Mouse (Mus musculus): ENCODE measurements around the gene Mfsd4b3.
"Not testable (repeated sequence)": the region's sequence is repeated elsewhere in the genome, so short reads cannot be mapped to it uniquely, and the experiment has no call there.

Gene Mfsd4b3

DNA sequence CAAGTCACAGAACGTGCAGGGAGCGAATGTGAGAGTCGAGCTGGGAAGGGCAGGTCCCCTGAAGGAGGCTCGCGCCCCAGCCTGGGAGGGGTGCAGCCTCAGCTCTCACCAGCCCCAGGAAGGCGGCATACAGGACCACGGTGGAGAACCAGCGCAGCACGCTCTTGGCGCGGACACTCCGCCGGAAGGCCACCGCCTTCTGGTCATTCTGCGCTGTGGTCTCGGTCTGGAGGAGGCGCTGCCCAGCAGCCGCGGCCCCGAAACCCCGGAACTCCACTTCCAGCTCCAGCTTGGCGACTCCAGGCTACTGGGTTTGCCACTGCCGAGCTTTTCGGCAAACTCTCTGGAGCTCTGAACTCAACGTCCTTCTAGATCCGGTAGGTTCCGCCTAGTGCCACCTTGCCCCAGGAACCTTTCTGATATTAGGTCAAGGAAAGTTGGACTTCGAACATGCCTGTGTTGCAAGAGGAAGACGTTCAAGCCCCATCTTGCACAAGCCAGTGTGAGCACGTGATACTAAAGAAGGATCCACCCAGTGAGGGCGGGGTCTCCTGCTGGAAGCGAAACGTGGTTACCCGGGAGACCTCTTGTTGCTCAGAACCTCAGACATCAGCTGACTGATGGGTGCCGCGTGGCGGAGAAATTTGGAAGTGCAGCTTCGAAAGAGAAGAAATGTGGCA, at the start of gene Mfsd4b3:
Mfsd4b3 (minus strand) TSS at position 393 of the 680 bp plus-strand sequence.
- peak; percentile 77 for DNase-seq (ENCODE audit: low read depth, low spot score)

DNA sequence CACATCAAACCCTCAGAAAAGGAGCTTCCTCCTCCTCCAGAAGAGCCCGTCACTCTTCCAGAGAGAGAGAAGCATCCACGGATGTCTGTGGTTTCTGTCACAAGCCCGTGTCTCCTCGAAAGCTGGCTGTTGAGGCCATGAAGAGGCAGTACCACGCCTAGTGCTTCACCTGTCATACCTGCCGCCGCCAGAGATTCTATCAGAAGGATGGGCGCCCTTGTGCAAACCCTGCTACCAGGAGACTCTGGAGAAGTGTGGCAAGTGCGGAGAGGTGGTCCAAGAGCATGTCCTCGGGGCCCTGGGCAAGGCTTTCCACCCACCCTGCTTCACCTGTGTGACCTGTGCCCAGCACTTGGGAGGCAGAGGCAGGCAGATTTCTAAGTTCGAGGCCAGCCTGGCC, 49.6 kb upstream of the Mfsd4b3 start:
- no peak for DNase-seq (ENCODE audit: low read depth, low spot score)

DNA sequence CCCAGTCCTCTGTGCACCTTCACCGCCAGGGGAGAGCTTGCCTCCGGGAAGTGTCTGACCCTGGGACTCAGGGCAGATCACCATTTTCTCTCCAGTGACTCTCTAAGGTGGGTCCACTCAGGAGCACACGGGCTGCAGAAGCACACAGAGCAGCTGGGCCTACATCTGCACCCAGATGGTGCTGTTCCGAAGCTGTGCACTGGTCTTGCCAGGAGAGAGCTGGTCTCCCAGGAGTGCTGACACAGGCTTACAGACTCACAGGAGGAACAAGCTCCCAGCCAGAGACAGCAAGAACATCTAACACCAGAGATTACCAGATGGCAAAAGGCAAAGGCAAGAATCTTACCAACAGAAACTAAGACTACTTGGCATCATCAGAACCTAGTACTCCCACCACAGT, 48.9 kb upstream of the Mfsd4b3 start:
- DNase-seq (ENCODE audit: low read depth, low spot score): not testable (repeated sequence)

DNA sequence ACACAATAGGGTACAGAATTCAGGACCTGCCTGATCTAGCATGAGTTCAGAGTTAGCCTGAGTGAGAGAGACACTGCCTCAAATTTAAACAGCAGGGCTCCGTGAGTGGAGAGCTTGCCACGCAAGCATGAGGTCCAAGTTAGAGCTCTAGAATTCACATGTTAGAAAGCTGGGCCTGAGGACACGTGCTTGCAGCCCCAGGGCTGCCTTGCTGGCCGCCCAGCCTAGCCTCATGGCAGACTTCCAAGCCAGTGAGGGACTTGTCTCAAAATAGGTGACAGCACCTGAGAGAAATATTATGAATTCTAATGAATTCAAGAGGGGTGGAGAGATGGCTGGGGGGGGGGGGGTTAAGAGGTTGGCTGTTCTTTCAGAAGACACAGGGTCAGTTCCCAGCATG, 48.0 kb upstream of the Mfsd4b3 start:
- DNase-seq (ENCODE audit: low read depth, low spot score): no peak

DNA sequence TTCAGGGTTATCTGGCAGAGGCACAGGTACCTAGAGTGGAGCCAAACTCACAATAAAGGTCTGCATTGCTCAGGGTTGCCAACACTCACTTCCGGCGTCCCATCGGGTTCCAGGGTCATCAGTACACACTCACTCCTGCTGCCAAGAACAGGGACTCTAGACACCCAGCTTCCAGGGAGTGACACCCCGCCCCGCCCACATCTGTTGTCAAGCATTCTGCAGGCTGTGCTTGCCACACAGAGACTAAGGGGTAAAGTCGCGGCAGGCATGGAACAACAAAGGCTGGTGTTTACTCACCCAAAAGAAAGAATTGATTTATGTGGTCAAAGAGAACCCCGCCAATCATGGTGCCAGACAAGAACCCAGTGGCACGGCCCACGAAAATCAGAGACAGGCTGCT, 47.0 kb upstream of the Mfsd4b3 start:
- no peak for DNase-seq (ENCODE audit: low read depth, low spot score)

DNA sequence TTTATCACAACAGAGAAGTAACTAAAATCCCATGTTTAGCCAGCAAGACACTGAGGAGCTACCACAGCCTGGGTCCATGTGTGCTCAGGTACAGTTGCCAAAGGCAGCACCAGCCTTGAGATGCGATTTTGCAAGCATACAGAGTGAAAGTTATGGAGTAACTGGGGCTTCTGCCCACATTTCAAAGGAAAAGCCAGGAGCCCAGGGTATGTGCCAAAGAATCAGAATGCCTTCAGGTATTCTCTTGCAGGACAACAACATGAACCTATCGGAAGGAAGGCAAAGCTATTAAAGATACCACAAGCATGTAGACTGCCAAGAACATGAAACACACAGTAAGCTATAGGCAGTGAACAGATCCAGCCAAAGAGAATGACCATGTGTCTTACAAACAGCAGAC, 40.8 kb upstream of the Mfsd4b3 start:
- DNase-seq (ENCODE audit: low read depth, low spot score): no peak

DNA sequence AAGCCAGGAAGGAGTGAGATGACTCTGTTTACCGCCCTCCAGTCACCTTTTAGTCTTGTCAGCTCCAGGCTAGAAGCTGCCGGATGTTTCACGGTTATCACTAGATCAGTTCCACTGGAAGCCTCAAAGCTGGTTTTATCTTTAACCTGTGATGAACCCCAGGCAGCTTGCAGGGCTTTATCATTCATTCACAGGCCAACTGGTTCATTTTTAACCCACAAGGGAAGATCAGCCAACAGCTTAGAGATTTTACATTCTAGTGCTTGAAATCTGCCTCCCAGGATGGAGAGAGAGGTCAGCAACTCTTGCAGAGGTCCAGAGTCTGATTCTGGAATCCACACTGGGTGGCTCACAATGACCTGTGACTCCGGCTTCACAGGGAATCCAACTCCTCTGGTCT, 31.2 kb upstream of the Mfsd4b3 start:
- DNase-seq (ENCODE audit: low read depth, low spot score): no peak

DNA sequence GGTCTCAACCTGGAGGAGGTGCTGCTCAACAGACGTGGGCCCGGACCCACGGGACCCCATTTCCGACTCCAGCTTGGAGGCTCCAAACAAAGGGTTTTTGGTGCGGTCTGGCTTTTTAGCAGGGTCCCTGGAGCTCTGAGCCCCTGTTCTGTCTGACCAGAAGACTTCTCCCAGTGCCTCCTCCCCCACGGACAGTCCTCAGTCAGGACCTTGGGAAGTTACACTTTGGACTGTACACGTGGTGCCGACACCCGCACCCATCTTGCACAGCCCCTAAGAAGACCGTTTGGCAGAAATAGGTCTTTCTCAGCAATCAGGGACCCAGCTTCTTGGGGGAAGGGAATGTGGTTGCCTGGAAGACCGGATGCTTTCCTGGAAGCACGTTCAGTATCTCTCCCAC, 26.5 kb upstream of the Mfsd4b3 start, which contains the start of gene Mfsd4b5:
Mfsd4b5 (minus strand) TSS at position 181 of the 400 bp plus-strand sequence.
- DNase-seq (ENCODE audit: low read depth, low spot score): no peak

DNA sequence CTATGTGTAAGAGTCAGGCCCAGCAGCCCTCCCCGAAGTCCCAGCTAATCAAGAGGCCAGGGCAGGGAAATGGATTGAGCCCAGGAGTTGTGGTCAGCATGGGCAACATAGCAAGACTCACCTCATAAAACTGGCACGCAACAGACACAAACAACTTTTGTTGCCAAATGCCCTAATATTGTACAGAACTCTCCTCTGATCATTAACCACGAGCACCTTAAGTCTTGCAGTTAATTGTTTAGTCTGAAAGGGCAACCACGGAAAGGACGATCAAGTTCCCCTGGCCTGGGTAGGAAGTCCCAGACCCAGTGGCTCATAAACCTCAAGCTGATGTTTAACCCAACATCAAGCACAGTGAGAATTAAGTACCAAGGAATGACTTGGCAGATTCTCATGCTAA, 22.7 kb upstream of the Mfsd4b3 start:
- DNase-seq (ENCODE audit: low read depth, low spot score): no peak

DNA sequence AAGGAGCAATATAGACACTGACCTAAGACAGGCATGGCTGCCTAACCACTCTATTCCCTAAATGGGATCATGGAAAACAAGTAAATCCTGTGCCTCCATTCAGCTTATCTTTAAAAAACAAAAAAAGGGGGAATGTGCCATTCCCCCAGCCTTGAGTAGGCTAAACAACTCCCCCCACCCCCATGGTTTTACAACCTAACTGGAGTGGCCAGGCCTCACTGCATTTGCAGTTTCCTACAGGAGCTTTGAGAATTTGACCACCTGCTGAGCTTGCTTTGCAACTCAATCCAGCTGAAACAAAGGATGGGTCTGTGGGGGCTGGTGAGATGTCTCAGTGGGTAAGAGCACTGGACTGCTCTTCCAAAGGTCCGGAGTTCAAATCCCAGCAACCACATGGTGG, 18.3 kb upstream of the Mfsd4b3 start:
- no peak for DNase-seq (ENCODE audit: low read depth, low spot score)

DNA sequence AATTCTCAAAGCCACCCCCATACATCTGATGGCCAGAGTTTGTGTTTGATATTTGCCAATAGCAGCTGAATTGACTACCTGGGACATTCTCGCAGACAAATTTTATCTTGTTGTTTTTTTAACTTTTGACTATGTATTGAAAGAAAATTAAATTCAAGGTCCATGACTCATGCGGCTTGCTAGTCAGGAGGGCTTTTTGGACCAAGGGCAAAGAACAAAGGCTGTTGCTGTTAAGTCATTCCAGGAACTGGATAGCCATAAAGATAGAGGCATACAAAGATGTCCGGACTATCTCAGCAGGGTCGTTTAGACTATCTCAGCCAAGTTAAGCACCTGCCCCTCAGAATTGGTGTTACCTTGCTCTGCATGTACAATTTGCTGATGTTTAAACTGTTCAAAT, 17.4 kb upstream of the Mfsd4b3 start:
- DNase-seq (ENCODE audit: low read depth, low spot score): no peak

DNA sequence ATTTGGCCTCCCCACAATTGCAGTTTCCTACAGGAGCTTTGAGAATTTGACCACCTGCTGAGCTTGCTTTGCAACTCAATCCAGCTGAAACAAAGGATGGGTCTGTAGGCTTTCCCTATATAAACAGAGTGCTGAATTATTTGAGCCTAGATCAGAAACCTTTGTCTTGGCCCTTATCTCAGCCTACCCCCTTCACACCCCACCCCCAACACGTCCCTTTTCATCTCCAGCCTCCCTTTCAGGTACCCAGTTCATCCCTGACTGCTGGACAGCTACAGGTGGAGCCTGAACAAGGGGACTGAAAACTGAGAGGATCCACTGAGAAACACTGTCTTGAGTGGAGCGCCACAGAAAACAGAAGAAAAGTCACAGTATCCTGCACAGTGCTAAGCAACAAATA, 15.8 kb upstream of the Mfsd4b3 start:
- DNase-seq (ENCODE audit: low read depth, low spot score): no peak

DNA sequence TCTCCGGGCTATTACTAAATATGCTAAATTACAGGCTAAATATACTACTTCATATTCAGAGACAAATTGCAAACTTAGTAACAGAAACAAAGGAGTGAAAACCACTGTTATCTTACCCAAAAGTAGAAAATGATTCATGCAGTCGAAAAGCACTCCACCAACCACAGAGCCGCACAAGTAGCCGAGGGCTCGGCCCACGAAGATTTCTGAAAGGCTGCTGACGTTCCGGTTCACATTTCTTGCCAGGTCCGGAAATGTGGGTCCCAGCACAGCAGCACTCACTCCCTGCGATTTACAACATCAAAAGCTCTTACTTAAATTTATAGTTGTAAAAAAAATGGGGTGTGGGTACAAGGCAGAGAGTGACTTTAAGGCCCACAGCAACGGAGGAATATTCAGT, 15.0 kb upstream of the Mfsd4b3 start:
- no peak for DNase-seq (ENCODE audit: low read depth, low spot score)

DNA sequence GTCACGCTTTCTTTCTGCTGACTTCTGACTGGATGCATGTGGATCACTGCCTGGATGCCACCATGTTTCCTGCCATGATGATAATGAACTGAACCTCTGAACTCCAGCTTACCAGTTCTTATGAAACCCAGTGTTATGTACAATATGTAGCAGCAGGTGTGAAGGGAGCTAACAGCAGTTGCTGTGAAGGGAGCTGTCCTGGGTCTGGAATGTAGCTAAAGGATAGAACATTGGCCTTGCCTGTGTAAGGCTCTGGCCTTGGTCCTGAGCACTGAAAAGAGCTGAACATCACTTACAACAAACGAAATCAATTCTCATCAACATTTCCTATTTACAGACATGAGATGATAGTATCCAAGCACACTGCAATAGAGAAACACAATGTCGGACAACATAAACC, 7.6 kb upstream of the Mfsd4b3 start:
- no peak for DNase-seq (ENCODE audit: low read depth, low spot score)

DNA sequence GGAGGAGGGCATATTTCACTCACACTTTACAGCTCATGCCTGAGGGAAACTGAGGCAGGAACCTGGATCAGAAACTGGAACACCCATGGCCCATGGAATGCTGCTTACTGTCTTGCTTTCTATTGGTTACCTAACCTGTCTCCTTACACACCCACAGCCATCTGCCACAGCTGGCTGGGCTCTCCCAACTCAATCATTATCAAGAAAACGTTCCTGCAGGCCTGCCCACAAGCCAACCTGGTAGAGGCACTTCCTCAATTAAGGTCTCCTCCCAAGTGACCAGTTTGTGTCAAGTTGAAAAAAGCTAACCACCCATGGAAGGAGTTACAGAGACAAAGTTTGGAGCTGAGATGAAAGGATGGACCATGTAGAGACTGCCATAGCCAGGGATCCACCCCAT, 2.0 kb upstream of the Mfsd4b3 start:
- DNase-seq (ENCODE audit: low read depth, low spot score): no peak

DNA sequence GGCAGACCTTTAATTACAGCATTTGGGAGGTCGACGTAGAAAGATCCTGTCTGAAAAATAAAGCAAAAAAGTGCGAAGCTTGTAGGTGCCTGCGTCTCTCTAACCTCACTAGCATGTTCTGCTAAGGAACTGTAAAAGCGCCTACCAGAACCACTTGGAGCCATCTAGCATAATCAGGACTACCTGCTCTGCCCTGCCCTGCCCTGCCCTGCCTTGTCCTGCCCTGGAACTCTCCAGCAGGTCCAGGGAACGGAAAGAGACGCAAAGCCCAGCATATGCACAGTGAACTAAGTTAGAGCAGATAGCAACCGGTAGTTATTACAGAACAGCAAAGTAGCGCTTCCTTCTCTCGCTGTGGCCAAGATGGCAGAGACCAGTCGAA, 479 bp upstream of the Mfsd4b3 start:
- DNase-seq (ENCODE audit: low read depth, low spot score): no peak

DNA sequence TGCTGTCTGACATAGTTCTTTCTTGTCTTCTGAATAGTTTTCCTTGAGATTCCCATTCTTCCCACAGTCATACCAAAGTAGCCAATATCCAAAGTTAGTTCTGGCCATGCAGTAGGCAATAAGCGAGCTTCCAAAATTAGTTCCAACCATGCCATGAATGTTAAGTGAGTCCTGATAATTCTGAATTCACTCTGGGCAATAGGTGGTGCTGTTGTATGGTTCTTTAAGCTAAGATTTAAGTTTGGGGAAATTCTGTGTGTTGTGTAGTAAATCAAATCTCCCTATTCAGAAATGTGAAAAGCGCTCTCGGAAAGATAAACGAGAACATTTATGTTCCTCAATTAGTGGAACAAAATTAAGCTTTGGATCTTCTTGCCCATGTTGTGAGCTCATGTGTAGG, 1.7 kb downstream of the Mfsd4b3 start:
- no peak for DNase-seq (ENCODE audit: low read depth, low spot score)

DNA sequence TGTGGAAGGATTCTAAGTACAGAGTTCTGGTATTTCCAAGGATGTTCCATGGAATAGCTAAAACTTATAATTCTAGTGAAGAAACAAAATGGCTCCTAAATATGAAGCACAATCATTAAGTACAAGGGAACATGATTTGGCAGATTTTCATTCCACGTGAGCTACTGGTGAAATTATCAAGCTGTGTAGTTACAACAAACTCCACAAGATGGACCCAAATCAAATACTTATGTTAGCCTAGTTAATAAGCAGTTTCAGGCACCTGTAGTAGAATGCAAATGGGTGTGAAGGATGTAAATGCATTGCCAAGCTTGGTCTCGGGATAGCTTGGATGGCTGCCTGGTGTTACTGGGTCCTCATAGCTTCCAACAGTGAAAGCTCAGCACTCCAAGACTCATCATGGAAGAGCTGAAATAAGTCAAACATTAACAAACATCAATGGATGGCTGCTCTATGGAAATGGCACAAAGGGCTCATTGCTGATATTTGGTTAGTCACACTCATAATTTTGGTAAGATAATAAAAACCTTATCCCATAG, 3.5 kb downstream of the Mfsd4b3 start:
- DNase-seq (ENCODE audit: low read depth, low spot score): no peak

DNA sequence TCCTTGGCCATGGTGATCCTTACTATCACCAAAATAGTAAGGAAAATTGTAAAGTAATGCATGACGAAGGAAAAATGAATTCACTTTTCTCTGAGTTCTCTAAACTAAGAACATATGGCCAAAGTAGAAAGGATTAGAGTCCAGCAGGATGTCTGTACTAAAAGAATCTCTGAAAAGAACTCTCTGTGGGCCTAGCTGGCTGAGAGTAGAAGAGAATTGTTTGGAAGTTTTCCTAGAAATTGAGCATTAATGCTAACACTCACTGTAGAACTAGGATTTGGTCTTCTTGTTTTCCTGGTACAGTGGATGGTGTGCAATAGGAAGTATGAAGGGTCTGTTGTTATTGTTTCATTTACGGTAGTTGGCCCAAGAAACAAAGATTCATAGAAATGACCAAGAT, 4.8 kb downstream of the Mfsd4b3 start:
- no peak for DNase-seq (ENCODE audit: low read depth, low spot score)

DNA sequence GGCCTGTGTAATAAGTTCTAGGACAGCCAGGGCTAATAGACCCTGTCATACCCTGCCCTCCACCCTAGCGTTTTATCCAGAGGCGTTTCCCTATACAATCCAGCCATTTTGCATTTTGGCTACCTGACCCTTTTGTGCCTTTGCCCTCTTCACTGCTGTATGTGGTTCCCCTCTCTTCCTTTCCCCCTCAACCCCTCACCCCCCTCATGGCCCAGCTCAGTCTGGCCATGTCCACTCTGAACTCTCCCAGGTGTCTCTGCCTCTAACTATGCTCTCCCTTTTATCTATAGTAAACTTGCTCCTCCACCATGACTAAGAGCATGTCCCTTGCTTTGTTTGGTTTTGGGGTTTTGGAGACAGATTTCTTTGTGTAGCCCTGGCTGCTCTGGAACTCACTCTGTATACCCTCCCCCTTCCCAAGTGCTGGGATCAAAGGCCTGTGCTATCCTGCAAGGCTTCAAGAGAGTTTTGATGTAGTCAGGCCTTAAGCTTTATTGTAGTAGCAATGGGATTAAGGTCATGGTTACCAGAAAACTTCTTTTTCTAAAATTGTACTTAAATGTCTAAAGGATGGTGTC, 10.5 kb downstream of the Mfsd4b3 start:
- no peak for DNase-seq (ENCODE audit: low read depth, low spot score)

DNA sequence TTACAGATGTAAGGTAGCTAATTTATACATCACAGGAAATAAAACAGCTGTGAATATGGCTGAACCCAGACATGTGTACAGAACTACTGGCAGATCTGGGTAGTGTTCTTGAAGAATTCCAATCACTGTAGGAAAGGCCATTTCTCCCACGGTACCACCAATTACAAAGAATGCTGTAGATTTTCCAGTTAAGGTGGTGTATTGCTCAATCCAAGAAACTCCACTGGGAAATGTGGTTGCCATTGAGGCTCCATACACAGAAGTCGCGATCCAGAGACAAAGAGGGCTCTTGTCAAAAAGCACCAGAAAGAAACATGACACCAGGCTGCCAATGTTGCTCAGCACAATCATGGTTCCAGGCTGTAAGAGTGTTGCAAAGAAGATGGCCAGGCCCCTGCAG, 12.8 kb downstream of the Mfsd4b3 start:
- not testable (repeated sequence) for DNase-seq (ENCODE audit: low read depth, low spot score)

DNA sequence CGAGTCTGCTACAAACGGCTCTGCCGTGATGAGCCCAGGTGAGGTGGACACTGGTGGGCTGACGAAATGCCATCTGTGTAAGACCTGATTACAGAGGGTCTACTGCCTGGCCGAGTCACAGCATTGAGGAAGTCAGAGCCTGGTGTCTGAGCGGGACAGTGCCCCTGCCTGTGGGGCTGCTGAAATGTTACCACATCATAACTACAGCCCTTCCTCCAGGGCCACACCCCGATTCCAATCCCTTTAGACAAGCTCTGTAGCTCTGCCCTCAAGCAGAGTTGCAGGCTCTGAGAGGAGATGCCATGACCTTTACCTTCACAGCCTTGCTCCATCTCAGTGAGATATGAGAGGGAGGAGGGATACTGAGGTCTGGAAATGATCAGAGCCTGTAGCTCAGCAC, 23.4 kb downstream of the Mfsd4b3 start:
- no peak for DNase-seq (ENCODE audit: low read depth, low spot score)

DNA sequence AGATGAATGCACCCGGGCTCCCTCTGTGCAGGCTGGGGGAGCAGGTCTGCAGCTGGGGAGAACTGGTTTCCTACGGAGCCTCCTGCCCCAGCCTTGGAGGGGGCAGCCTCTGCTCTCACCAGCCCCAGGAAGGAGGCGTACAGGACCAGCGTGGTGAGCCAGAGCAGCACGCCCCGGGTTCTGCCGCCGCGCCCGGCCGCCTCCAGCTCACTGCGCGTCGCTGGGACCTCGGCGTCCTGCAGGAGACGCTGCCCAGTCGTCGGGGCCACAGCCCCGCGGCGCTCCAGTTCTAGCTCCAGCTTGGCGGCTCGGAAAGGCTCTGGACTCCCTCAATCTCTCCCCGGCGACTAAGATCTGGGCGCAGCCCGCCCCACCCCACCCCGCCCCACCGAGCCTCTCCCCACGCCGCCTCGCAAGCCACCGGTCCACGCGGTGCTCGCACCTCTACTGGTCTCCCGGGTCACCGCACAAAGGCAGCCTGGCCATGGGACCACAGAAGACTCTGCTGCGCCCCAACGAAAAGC, 33.3 kb downstream of the Mfsd4b3 start, which contains the start of gene Mfsd4b2:
Mfsd4b2 (minus strand) TSS at position 308 of the 524 bp plus-strand sequence.
- DNase-seq (ENCODE audit: low read depth, low spot score): no peak
